Mouse (Mus musculus): ENCODE measurements around the gene Psd. TPM values are rescaled to one million over a fixed set of nuclear protein-coding genes. Genes with fewer than 3 reads are reported as not detected.
A peak's percentile ranks its signal among the peaks of the same experiment; 100 is the strongest.

Gene Psd
- 0.71 TPM in 1 of 2 replicates, not detected in the other for polyA plus RNA-seq (2012; ENCODE audit: insufficient read depth, insufficient read length, missing spikeins)

- TF ChIP-seq CTCF (IDR thresholded peaks at IDR 0.05; ENCODE audit: low read depth, low read length), result no peak
- TF ChIP-seq POLR2A (IDR thresholded peaks at IDR 0.05; ENCODE audit: borderline replicate concordance, low read depth, low read length), result no peak
- H3K4me3 ChIP-seq (ENCODE audit: insufficient read depth, low read length), result peak within 1 kb of the TSS; percentile 89
- peaks cover 18% of the 10 kb centered on the region for H3K4me1 ChIP-seq (ENCODE audit: control insufficient read depth, insufficient read depth, low read length)
- H3K27ac ChIP-seq (ENCODE audit: insufficient read depth, low read depth, low read length), result peak within 1 kb of the TSS; percentile 86; the same call in 1 of the 2 replicates
These were observed at the start of gene Psd for GRCm38 (mm10) chr19:46326756-46327305. TSS of gene Psd (minus strand) at chr19:46327156.

- Histone ChIP-seq H3K27ac (ENCODE audit: insufficient read depth, low read depth, low read length) (no peak overlapping the region), H3K4me1 (ENCODE audit: control insufficient read depth, insufficient read depth, low read length) (no peaks in the 10 kb centered on the region), H3K4me3 (ENCODE audit: insufficient read depth, low read length) (no peak overlapping the region)
- TF ChIP-seq CTCF (IDR thresholded peaks at IDR 0.05; ENCODE audit: low read depth, low read length), result no peak
- no peak for TF ChIP-seq POLR2A (IDR thresholded peaks at IDR 0.05; ENCODE audit: borderline replicate concordance, low read depth, low read length)
These were observed 48.9 kb upstream of the Psd start for GRCm38 (mm10) chr19:46375891-46376290.

- H3K27ac ChIP-seq (ENCODE audit: insufficient read depth, low read depth, low read length), result no peak overlapping the region
- H3K4me1 ChIP-seq (ENCODE audit: control insufficient read depth, insufficient read depth, low read length), result no peaks in the 10 kb centered on the region
- H3K4me3 ChIP-seq (ENCODE audit: insufficient read depth, low read length), result no peak overlapping the region
- TF ChIP-seq CTCF (IDR thresholded peaks at IDR 0.05; ENCODE audit: low read depth, low read length), result no peak
- TF ChIP-seq POLR2A (IDR thresholded peaks at IDR 0.05; ENCODE audit: borderline replicate concordance, low read depth, low read length), result no peak
These were observed 48.5 kb upstream of the Psd start for GRCm38 (mm10) chr19:46375489-46375888.

- no peak overlapping the region for H3K27ac ChIP-seq (ENCODE audit: insufficient read depth, low read depth, low read length)
- H3K4me3 ChIP-seq (ENCODE audit: insufficient read depth, low read length), result no peak overlapping the region
- no peaks in the 10 kb centered on the region for H3K4me1 ChIP-seq (ENCODE audit: control insufficient read depth, insufficient read depth, low read length)
- no peak for TF ChIP-seq CTCF (IDR thresholded peaks at IDR 0.05; ENCODE audit: low read depth, low read length)
These were observed 47.6 kb upstream of the Psd start for GRCm38 (mm10) chr19:46374477-46375088.

GRCm38 (mm10) chr19:46369204-46369603 is 42.2 kb upstream of the Psd start:
- Histone ChIP-seq H3K27ac (ENCODE audit: insufficient read depth, low read depth, low read length) (no peak overlapping the region), H3K4me1 (ENCODE audit: control insufficient read depth, insufficient read depth, low read length) (peaks cover 3% of the 10 kb centered on the region), H3K4me3 (ENCODE audit: insufficient read depth, low read length) (no peak overlapping the region)
- TF ChIP-seq POLR2A (IDR thresholded peaks at IDR 0.05; ENCODE audit: borderline replicate concordance, low read depth, low read length) (no peak), CTCF (IDR thresholded peaks at IDR 0.05; ENCODE audit: low read depth, low read length) (peak; percentile 47)

GRCm38 (mm10) chr19:46367798-46368590 is 41.0 kb upstream of the Psd start:
- H3K4me3 ChIP-seq (ENCODE audit: insufficient read depth, low read length), result no peak overlapping the region
- H3K27ac ChIP-seq (ENCODE audit: insufficient read depth, low read depth, low read length), result no peak overlapping the region
- no peak for TF ChIP-seq POLR2A (IDR thresholded peaks at IDR 0.05; ENCODE audit: borderline replicate concordance, low read depth, low read length)
- no peak for TF ChIP-seq CTCF (IDR thresholded peaks at IDR 0.05; ENCODE audit: low read depth, low read length)
- H3K4me1 ChIP-seq (ENCODE audit: control insufficient read depth, insufficient read depth, low read length), result peaks cover 3% of the 10 kb centered on the region

- TF ChIP-seq CTCF (IDR thresholded peaks at IDR 0.05; ENCODE audit: low read depth, low read length), result no peak
- TF ChIP-seq POLR2A (IDR thresholded peaks at IDR 0.05; ENCODE audit: borderline replicate concordance, low read depth, low read length), result no peak
- H3K27ac ChIP-seq (ENCODE audit: insufficient read depth, low read depth, low read length), result no peak overlapping the region
- H3K4me3 ChIP-seq (ENCODE audit: insufficient read depth, low read length), result no peak overlapping the region
- peaks cover 11% of the 10 kb centered on the region for H3K4me1 ChIP-seq (ENCODE audit: control insufficient read depth, insufficient read depth, low read length)
These were observed 36.5 kb upstream of the Psd start for GRCm38 (mm10) chr19:46363294-46364009.

GRCm38 (mm10) chr19:46362104-46362503 is 35.1 kb upstream of the Psd start:
- peaks cover 16% of the 10 kb centered on the region for H3K4me1 ChIP-seq (ENCODE audit: control insufficient read depth, insufficient read depth, low read length)
- TF ChIP-seq CTCF (IDR thresholded peaks at IDR 0.05; ENCODE audit: low read depth, low read length), result no peak
- TF ChIP-seq POLR2A (IDR thresholded peaks at IDR 0.05; ENCODE audit: borderline replicate concordance, low read depth, low read length), result no peak
- H3K27ac ChIP-seq (ENCODE audit: insufficient read depth, low read depth, low read length), result no peak overlapping the region
- no peak overlapping the region for H3K4me3 ChIP-seq (ENCODE audit: insufficient read depth, low read length)

- Histone ChIP-seq H3K4me3 (ENCODE audit: insufficient read depth, low read length) (peak overlapping the region; percentile 79), H3K4me1 (ENCODE audit: control insufficient read depth, insufficient read depth, low read length) (peaks cover 22% of the 10 kb centered on the region), H3K27ac (ENCODE audit: insufficient read depth, low read depth, low read length) (0 out of 2 replicates have a peak overlapping the region, but pooled peaks have one; percentile 2)
- TF ChIP-seq POLR2A (IDR thresholded peaks at IDR 0.05; ENCODE audit: borderline replicate concordance, low read depth, low read length) (no peak), CTCF (IDR thresholded peaks at IDR 0.05; ENCODE audit: low read depth, low read length) (no peak)
These were observed 31.4 kb upstream of the Psd start for GRCm38 (mm10) chr19:46358381-46358780.
